Mouse (Mus musculus): ENCODE data around the gene Stk32c.

Gene Stk32c

DNA sequence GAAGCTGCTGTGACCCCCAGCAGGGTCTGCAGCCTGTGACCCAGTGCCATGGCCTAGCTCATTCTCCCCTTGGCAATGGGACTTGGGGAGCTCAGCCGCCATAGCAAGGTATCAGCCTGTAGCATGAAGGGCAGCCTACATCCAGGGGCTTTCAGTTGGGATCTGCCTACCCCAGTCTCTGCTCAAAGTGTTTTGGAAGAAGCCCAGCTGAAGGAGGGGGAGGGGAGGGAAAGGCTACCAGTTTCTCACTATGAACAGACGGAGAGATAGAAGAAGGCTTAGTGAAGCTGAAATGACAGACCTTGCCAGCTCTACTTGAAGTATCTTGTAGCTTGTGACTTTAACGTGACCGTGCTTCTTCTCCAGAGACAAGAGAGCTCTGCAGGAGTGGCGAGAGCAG is 16.7 kb upstream of the Stk32c start:
- DNase-seq (ENCODE audit: low read depth, low spot score), result no peak

DNA sequence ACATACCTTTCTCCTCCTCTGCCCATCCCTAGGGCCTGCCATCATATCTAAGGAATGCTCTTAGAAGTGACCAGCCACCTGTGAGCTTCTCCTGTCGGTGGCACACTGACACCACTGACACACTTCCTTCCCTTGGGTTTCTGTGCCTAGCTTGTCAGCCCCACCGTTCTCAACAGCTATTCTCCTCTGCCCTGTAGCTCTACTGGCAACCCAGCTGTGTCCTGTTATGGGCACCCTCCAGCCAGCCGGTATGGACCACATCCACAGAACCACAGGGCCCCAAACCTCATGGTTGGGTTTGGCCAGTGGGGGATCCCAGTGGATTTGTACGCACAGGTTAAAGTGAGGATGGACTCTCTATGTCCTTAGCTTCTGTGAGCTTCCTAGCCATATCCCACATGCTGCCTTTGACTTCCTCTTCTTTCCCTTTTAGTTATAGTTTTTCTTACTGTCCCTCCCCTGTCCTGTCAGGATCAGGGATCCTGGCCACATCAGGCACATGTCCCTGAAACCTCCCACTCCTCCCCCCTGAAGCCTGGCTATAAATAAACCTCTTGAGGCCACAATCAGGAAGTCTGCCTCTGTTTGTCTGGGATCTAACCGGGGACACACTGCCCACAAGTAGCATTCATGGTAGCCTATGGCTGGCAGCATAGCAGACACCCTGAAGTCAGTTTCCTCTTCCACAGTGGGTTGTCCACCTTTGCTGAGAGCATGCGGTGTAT is 15.5 kb upstream of the Stk32c start:
- DNase-seq (ENCODE audit: low read depth, low spot score), result no peak

DNA sequence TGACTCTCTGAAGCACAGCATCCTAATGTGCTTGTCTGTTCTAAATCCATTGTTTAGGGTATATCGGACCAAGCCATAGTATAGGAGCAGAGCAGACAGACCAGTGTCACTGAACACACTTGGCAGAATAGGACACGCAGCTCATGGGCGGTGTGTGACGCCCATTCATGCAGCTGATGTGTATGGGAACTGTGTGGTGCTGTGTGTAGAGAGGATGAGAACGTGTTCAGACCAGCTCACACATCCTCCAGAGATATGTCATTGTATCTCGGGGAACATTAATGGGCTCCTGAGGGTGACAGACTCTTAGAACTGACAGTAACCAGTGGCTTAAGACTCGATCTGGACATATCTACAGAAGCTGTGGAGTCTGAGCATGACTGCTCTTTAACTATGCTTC is 13.3 kb upstream of the Stk32c start:
- no peak for DNase-seq (ENCODE audit: low read depth, low spot score)

DNA sequence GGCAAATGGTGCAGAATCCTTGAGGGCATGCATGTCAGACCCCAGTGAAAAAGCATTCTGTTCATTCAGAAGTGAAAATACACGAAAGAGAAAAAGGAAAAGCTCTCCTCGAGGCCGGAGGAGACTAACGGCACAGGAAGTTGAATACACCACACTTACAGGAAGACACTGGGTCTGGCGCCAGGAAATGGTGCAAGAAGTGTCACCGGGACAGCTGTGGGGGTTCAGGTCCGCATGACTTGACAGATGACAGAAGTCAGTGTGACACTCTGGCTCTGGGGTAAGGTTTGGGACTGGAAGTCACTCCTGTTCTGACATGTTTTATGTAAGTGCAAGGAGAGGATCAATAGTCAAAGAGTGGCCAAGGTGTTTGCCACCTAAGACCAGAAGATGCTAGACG is 11.6 kb upstream of the Stk32c start:
- DNase-seq (ENCODE audit: low read depth, low spot score), result no peak

DNA sequence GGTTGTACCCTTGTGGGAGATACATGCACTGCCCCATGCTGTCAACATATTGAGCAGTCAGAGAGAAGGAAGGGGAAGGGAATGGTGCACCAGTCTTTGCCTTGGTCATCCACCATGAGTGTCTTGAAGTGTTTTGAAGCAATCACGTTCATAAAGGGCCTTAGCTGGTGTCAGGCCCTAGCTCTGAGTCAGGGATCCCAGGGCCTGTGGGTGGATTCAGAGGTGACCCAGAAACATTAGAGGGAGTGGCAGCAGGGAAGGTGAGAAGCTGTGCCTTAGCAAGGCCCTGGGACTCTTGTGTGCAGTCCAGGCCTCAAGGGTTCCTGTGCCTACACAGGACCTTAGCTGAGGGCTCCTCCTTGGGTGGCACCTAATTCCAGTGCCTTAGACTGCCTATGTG is 11.0 kb upstream of the Stk32c start:
- DNase-seq (ENCODE audit: low read depth, low spot score), result no peak

DNA sequence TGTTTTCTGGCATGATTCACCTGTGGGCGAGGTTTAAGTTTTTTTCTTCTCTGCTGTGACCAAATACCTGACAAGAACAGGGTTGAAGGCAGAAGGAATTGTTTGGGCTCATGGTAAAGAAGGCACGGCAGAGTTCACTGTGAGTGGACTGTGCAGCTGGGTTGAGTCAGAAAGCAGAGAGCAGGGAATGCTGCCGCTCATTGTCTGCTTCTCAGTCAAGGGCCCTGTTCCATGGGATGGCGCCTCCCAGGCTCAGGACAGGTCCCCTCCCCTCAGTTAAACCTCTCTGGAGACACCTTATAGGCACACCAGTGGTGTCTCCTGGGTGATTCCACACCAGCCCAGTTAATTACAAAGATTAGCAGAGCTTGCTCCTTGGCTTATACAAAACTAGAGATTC is 9.2 kb upstream of the Stk32c start:
- no peak for DNase-seq (ENCODE audit: low read depth, low spot score)

DNA sequence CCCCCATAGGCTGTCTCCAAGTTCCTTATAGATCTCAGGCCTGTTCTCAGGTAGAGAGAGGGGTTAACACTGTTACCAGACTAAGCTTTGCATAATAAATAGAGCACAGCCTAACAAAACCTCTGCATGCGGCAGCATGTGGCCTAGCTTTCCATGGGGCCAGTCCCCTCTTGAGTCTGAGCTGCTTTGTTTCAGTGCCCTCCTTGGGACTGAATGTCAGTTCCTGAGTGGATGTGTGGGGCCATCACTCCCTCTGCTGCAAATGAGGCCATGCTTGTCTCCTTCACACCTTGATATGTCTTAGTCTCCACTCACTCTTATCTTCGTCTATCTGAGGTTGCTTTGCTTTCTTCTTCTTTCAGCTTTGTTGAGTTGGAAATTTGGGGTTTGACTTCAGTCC is 8.7 kb upstream of the Stk32c start:
- DNase-seq (ENCODE audit: low read depth, low spot score), result no peak

DNA sequence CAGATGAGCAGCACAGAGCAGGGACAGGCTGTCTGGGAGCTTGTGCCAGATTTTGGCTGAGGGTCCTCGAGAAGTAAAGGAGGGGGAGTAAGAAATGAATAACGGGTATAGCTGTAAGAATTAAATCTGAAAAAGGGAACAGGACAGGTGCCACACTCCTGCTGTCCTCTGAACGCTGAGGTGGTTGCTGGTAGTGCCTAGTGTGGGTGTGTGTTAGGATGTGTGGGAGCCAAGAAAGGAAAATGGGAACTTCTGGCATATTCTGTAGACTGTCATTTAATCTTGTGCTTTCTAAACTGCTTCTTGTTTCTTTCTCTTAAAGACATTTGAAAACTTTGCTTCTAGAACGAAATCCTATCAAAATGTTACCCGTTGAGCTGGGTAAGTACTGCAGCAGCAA is 8.0 kb upstream of the Stk32c start:
- DNase-seq (ENCODE audit: low read depth, low spot score), result no peak

DNA sequence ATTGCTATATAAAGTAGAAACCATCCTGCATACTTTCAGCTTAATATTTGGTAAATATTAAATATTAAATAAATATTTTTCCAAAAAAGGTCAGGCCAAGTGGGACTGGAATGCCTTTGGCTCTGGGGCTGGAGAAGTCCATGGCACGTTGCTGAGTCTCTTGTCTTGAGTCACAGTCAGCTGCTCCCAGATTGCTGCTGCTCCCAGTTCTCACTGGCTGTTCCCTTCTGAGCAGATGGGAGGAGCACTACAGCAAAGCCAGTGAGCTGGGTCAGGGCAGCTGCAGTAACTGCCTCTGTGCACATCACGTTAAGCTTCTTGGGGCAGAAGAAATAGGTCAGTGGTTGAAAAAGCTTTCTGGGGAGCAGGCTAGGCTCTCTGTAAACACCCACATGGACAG is 7.2 kb upstream of the Stk32c start:
- DNase-seq (ENCODE audit: low read depth, low spot score), result peak; percentile 45

DNA sequence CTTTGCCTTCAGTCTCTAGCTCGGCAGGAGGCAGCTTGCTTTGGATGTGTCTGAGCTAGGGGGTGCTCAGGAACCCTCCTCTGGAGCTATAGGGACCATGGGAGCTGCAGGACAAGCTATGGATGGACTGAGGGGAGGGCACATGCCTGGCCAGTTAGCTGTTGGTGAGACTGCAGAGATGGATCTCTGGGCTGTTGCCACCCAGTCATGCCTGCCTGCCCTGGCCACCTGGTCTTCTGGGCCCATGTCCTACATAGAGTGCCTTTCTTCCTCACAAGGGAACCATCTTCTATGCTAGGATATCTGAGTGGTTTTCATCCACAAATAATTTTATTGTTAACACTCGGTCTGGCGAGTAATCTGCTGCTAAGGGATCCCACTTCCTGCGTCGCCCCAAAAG is 6.4 kb upstream of the Stk32c start:
- DNase-seq (ENCODE audit: low read depth, low spot score), result no peak

DNA sequence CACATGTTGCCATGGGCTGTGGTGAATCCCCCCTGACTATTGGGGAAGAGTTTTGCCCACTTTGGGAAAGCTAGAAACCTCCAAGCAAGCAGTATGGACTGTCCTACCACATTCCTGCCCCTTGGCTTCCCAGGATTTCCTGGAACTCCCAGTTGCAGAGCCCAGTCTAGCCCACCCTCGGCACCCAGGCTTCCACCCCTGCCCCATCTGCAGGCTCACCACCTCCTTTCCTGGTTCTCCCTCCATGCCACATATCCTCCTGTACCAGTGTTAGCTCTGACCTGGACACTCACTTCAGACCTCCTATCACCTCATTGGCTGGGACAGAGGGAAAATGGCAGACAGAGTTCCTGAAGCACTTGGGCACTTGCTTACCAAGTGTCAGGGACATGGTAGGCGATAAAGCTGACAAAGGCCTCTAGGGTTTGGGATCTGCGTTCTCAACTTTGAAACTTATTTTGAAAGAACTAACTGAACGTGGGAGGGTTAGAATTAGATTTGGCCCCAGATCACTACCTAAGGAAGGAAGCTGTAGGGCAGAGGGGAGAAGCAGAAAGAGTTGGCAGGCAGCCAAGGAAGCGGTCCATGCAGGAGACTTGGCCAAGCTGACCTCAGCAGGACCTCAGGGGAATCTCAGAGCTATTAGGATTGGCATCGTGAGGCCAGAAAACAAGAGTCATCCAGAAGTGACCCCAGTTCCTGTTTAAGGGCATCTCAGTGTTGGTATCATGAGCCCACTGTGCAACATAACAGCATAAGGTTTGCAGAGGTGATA is 5.7 kb upstream of the Stk32c start:
- no peak for DNase-seq (ENCODE audit: low read depth, low spot score)

DNA sequence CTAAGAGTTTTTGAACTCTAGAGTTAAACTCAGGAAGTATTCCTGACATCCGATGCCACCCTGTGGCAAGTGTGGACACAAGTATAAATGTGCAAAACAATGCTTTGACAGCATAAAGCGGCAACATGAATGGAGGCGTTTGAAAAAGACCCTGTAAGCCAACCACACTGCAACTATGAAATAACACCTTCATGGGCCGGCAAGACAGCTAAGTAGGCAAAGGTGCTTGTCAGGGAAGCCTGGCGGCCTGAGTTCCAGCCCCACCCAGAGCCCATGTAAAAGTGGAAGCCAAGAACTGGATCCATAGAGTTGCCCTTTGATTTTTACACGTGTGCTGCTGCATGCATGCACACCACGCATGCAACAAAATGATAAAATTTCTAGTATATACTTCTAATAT is 3.9 kb upstream of the Stk32c start:
- no peak for DNase-seq (ENCODE audit: low read depth, low spot score)

DNA sequence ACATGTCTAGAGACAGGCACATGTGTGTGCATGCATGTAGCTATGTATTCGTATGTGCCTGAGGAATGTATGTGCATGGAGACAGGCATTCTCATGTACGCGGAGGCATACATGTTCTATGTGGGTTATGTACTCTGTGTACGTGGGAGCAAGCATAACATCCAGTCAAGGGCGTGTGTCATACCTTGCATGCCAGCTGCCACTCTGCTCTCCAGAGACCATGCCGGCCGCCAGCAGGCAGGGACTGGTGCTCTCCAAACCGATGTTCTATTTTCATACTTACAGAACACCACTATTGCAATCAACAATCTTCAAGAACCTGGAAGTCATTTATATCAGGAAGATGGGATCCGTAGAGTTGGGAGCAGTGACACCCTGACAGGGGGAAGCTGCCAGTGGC is 3.4 kb upstream of the Stk32c start:
- no peak for DNase-seq (ENCODE audit: low read depth, low spot score)

DNA sequence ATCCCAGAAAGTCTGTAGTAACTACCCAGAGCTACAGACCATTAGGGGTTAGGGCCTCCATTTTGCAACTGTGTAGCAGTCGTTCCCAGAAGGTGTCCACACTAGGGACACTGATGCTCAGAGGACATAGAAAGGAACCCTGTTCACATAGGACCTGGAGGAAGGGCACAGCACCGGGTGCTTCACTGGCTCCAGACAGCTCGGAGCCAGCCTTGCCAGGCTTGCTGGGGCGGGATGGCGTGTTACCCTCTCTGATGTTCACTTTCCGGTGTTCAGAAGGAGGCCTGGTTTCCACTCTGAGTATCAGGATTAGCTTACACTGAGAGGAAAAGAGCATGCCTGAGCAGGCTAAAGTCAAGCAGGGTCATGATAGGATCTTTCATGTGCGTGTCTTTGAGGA is 2.8 kb upstream of the Stk32c start:
- no peak for DNase-seq (ENCODE audit: low read depth, low spot score)

DNA sequence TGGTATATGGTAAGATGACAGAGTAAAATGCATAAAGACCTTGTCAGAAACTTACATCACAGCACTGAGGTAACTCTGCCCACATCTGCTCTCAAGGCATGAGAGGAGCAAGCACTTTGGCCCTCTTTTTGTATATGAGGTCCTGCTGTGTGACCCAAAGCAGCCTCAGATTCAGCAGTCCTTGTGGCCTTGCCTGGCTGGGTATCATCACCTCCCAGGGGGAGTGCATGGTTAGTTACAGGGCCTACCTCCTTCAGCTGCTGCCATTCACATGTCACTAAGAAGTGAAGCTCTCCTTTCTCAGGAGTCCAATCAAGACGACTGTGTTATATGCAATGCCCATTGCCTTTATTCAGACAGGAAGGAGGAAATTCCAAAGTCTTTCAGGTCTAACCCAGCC is 2.4 kb upstream of the Stk32c start:
- no peak for DNase-seq (ENCODE audit: low read depth, low spot score)

DNA sequence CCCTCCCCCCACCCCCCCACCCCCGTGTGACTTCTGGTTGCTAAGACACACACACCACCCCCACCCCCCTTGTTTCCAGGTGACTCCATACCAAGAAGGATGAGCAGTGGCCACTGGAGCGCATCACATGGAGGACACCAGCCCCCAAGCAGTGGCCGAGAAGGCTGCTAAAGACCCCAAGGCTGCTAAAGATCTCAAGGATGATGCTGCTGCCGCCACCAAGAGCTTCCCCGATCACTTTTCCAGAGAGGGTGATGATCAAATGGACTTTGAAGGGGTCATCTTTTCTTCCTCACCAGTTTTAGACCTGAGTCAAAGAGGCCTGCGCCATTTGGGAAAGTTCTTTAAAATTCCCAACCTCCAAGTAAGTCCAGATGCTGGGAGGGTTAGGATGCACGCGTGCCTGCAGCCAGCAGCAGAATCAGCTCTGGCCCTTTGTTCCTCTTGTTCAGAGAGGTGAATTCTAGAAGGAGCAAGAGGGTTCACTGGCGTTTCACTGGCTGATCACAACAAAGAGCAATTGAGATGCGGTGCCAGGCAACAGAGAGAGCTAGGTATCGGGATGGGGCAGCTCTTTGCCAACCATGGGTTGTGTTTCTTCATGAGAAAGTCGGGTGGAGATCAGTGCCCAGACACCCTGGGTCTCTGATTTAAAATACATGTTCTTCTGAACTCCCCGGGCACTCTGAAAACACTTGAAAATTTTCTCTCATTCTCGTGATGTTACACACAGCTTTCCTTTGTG is 1.7 kb upstream of the Stk32c start:
- no peak for DNase-seq (ENCODE audit: low read depth, low spot score)

DNA sequence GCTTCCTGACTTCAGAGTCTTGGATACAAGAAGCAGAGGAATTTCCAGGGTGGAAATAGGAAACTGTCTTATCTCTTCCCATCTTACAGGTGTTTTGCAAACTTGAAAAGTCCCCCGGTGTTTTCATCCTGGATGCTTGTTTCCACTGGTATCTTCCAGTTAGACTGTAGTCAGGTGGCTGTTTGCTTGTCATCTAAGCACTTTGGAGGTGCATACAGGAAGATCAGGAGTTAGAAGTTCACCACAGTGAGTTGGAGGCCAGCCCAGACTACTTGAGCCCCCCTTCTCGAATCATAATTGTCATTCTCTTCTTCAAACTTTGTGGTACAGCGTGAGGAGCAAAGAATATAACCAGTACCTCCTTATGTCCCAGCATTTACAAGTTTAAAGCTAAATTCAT is 1.1 kb upstream of the Stk32c start:
- DNase-seq (ENCODE audit: low read depth, low spot score), result no peak

DNA sequence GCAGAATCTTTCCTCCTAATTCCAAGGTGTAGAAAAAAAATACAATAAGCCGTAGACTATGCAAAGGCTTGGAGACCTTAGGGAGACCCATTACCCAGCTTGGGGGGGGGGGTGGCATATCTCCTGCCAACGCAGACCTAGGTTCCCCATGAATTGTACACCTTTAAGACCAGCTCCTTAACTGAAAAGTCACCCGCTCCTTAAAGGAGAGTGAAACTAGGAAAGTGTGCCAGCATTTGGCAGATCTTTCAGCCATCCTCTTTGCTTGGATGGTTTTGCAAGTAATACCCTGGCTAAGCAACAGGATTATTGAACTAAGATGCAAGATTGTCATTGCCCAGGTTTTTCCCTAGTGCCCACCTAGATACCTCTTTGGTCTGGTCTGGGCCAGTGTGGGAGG is 644 bp upstream of the Stk32c start:
- no peak for DNase-seq (ENCODE audit: low read depth, low spot score)

DNA sequence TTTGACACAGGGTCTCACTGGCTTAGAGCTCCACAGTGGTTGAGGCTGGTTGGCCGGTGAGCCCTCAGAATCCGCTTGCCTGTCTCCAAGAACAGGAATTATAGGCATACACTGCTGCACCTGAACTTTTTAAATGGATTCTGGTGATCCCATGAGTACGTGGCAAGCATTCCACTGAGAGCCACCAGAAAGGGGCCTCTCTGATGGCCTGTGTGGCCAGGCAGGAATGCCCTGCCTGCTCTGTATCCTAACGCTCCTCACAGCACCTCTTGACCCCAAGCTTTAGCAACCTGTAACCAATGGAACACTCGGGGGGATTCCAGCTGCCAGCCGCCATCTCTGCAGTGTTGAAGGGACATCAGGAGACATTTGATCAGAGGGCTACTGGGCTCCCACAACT is 1.3 kb downstream of the Stk32c start:
- no peak for DNase-seq (ENCODE audit: low read depth, low spot score)

DNA sequence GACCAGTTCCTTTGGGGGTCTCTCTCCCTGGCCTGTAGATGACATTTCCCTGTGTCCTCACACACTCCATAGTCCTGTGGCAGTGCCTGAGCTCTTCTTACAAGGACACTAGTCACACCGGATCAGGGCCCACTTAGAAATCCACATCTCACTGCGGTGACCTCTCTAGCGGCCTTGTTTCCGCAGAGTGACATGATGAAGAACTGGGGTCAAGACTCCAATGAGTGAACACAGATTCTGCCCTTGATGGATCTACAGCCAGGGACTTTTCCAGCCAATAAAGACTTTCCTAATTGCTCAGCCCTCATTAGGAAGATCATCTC is 4.4 kb downstream of the Stk32c start:
- no peak for DNase-seq (ENCODE audit: low read depth, low spot score)

DNA sequence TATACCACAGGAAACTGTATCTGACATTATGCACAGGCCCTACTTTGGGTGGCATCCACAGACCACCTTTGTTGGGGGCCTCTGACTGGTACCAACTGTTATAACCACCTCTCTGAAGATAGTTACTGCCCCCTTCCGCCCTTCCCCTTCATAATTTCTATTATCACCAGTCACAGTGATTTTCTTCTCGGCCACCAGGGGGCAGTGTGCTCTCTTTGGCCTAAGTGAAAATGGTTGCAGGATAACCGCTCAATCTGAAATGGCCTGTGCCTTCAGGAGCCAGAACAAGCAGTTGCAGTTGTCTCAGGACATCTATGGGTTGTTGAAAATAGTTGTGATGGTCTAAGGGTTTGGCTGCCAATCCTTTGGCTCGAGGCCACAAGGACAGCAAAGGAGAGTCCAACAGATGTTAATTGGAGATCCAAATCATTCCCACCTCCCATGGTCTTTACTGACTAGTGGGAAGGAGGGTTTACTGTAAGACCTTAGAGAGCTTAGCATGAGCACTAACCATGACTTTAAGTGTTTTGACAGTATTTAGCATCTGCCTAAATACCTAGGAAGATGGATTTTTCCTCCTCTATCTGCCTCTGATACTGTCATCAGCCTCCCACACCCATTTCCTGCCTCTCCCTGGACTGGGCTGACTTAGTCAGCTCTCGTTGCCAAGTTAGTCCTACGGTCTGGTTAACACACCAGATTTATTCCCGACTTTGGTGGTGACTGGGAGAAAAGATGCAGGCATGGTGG is 4.9 kb downstream of the Stk32c start:
- peak; percentile 61 for DNase-seq (ENCODE audit: low read depth, low spot score)

DNA sequence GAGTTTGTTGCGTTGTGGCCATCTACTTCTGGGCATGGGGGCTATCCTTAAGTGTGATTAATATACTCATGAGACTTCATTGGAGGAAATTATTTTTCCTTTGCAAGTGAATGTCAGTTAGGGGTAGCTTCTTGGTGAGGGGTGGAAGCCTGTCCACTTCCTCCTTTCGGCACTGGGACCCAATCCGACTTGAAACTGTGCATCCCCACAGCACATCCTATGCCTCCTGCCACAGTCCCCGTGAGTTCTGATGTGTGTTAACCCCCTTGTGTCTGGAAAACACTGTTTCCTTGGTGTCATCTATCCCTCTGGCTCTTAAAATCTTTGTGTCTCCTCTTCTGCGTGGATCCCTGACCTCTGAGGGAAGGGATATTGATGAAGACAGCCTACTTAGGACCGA is 11.9 kb downstream of the Stk32c start:
- DNase-seq (ENCODE audit: low read depth, low spot score), result no peak

Data from A20 (cell line).